Mouse (Mus musculus) kidney, adult 9 months (tissue): Measurements from ENCODE around the gene Fmnl3.

Experiments used
- DNase-seq: peaks from one replicate; pipeline ENCODE4 v3.0.0; 2022

Gene Fmnl3

DNA sequence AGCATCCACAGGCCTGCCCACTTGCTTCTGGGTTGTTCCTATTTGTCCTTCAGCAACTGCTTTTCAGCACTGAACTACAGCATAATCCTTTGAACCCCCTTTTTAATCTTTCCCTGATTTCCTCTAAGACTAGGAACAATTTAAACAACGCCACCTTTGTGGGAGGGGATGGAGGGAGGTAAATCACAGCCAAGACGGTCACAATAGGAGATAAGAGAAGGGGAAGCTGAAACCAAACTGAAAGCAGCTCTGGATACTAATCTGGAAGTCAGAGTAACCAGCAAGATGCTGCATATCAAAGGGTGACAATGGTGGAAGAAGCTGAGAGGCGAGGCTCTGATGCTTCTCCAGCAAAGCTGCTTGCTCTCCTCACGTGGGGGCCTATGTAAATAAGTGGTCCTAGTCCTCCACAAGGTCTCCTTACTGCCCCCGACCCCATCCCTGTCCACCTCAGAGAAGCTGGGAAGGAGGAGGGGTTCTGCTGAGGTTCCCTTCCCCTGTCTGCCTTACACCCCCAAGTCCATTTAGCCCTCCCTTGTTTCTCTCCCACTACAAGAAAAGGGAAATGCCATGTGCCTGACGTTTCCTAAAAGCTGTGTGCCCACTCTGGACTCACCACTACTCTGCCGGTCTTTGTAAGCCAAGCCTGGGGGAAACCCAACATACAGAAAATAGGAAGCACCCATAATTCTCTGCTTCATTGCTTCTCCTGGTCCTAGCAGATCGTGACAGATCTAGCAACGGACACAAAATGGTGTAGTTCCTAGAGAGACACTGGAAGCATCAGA, 27.9 kb downstream of the Fmnl3 start:
- DNase-seq: no peak

DNA sequence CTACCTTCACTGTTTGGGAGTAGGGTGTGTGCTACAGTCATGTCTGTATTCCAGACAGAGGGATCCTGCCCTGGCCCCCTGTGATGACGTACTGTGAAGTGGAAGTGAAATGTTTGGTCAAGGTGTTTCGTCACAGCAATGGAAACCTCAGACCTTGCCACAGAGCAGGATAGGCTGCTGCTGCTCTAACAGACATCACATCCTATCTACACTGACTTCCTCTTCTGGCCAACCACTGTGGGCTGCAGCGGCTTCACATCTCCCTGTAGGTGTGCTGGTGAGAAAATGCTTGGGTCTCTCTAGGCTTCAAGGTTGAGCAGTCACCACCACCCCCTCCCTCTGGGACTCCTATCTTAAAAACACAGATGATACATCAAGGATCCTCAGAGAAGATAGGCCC, 29.2 kb downstream of the Fmnl3 start:
- no peak for DNase-seq

DNA sequence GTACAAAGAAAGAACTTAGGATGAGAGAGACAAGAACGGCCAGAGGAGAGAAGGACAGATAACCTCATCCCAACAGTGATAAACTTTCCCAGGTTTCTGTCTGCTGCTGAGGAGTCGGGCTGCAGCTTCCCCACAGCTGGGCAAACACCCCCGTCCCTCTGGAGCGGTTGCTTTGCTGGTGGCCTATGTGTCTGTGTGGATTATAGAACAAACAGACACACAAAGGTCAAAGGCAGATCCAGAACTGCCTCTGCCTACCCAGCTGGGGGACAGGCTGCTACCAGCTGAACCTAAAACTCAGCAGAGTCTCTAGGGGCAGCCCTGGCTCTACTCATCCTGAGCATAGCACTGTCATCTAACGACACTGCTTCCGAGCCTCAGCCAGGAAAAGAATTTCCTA, 30.6 kb downstream of the Fmnl3 start:
- no peak for DNase-seq

DNA sequence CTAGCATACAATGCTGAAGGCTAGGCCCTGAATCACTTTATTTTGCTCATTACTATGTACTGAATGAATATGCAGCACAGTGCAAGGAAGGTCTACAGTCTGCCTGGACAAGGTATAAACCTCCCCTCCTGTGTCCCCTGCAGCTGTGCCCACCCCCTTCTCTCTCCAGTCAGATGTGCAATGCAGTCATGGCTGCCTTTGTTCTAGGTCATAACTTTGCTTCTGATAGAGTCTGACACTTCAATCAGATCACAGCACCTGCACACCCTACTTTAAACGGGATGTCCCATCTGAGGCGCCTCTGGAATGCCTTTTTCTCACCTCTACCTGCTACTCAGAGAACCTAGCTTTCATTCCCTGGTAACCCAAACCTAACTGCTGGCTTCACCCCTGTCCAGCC, 31.4 kb downstream of the Fmnl3 start:
- no peak for DNase-seq

DNA sequence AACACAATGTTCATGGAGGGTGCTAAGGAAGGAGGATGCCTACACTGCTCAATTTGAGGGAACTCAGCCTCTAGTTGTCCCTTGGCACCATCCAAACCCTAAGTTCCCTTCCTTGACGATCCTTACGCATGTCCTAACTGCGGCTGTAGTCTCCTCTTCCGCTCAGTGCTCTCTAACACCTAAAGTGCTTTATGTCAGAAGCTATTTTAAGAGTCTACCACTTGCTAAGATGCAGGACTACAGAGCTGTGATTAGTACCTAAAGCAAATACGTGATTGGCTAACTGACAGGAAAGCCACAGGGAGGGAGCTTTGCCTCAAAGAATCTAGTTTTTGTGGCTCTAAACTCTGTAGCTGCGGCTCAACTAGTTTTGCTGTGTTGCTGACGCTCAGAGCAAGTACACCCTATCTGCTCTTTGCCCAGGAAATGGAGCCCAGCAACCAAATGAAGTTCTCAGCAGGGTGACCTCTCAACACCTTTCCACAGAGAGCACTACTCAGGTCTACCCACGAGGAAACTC, 34.4 kb downstream of the Fmnl3 start:
- no peak for DNase-seq

DNA sequence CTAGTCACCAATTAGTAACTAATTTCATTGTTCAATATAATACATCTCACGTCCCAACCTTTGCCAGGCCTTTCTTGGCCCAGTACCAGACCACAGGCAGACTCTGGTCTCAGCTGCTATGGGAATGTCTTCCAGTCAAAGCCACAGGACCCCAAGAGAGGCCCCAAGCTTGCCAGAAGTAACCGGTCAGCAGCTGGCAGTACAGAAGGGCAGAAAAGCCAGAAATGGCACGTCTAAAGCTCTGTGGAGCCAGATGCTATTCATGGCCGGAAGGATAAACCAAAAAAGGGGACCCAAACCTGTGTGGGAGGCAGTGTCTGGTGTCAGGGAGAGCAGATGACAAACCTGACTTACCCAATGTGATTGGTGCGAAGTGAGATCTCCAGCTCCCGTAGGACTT, 35.8 kb downstream of the Fmnl3 start:
- DNase-seq: no peak

DNA sequence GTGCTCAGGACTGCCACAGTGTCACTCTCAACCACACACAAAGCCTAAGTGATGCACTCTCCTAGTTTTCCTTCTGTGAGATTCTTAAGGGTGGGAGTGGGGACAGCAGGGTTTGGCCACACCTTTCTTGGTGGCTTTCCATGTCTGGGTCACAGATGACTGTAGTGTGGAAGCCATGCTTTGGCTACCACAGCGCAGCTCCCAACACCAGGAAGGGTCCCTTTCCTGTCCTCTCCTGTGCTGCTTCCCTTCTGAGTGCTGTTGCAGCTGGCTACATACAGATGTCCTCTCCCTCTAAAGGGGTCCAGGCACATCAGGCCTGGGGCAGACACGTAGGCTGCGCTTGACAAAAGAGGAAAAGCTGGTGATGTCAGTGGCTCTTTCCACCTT, 36.6 kb downstream of the Fmnl3 start:
- DNase-seq: peak; percentile 52

DNA sequence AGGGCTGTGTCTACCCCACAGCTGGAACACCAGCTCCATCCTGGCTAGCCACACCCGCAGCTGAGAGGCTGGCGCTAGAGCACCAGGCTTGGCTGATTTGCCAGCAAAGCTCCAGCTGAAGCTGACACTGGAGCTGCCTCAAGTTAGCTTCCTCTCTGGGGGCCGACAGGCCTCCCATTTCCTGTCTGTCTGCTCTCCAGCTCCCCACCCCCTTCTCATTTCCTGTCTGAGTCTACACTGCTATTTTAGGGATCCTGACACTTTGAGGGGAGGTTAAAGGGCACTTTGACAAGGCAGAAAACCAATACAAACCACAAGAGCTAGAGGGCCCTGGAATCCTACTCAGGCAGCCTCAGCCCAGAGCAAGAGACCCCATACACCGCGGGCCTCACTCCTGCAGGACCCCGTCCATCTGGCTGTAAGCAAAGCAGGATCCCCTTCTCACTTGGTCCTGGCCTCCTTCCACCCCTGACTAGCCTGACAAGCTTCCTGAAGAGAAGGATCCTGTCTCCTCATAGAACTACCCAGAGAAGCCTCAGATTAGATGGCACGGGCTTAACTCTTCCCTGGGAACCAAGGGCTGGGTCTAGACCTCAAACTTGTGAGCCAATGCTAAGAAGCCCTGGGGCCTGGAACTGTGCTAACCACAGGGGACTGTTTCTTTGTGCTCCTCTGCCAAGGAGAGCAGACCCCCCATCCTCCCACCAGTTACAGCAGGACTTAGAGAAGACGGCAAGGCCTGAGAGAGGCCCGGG, 37.2 kb downstream of the Fmnl3 start:
- DNase-seq: peak; percentile 89

DNA sequence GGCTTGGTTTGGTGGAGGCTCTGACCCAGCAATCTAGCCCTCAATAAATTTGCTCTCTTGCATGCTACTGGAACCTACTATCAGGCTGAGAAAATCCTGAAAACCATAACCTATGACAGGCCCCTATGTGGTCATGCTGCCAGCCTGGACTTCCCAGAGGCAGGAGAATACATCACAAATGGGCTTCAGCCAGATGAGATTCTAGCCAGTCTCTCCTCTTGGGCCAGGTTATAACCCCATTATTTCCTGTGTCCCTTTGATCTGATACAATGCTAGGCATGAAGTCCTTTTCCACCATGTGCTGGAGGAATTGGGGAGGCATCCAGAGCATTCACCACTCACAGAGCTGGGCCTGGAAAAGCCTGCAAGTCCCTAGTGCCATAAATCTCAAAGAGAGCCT, 38.2 kb downstream of the Fmnl3 start:
- no peak for DNase-seq

DNA sequence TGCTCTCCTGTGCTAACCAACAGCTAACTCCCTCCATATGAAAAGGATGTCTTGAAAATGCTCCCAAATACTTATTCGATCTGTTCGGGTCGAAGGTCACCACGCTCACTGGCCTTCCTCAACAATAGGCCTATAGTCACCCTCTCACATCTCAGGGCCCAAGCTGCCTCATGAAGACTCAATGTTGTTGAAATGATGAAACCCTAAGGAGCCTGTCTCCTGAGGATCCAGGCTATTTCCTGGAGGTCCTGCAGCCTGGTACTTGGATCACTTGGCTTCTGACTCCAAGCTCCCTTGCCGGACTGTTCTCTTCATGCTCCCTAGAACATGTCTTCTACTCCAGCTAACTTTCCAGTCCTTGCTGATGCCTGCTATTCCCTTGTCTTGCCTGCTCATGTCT, 38.9 kb downstream of the Fmnl3 start:
- DNase-seq: no peak

DNA sequence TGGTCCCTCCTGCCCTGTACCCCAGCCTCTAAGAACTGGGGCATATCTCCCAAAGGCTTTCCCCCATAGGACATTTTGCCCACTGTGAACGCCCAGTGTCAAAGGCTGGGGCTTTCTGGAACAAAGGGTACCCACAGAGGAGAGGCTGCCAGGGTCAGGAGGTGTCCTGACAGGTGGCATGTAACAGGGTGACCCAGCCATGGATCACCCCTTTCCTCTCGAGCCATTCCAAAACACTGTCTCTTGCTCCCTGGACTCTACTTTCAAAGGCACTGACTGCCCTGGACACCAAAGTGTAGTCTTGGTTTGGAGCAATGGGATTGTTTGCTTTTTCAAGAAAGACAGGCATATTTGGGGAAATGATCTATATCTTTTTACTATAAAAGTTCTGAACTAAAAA, 40.0 kb downstream of the Fmnl3 start:
- no peak for DNase-seq

DNA sequence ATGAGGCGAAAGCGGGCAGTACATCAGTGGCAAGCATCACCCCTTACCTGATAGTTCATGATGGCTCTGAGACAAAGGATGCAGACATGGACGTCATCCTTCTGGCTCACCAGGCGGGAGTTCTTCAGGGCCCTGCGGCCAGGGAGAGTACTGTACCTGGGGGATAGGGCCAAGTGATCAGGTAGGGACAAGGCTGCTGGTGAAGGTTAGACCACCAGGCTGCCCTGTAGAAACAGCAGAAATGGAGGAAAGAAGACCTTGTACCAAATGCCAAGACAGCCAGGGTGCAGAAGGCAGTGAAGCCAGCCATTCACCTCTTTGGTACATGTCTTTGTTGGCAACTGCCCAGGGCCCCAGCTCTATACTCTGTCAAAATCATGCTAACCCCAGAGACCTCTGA, 42.3 kb downstream of the Fmnl3 start:
- DNase-seq: no peak

DNA sequence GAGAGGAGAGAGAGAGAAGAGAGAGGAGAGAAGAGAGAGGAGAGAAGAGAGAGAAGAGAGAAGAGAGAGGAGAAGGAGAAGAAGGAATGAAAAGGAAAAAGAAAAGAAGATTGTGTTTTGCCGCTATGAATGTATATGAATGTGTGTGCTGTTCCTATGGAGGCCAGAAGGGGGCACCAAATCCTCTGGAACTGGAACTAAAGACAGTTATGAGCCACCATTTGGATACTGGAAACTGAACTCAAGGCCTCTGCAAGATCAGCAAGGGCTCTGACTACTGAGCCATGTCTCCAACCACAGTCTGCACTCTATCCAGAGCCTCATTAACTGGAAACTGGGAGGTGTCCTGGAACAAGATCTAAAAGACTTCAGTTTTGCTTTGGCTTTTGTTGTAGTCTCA, 43.3 kb downstream of the Fmnl3 start:
- DNase-seq: peak; percentile 57

DNA sequence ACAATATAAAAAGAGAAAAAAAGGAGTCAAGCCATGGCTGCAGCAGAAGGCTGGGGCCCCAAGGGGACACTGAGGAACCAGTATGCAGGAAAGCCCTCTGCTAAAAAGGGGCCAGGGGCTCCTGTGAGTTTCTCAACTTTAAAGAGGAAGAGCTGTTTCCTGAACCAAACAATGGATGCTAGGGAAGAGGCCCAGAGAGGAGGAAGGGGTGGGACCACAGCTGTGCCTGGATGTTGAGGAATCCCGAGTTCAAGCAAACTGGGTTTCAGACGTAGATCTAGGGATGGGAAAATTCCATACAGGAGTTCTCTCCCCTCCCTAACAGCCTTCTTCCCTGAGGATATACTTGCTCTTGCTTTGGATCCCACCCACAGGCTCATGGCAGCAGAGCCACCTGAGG, 43.9 kb downstream of the Fmnl3 start:
- DNase-seq: peak; percentile 54

DNA sequence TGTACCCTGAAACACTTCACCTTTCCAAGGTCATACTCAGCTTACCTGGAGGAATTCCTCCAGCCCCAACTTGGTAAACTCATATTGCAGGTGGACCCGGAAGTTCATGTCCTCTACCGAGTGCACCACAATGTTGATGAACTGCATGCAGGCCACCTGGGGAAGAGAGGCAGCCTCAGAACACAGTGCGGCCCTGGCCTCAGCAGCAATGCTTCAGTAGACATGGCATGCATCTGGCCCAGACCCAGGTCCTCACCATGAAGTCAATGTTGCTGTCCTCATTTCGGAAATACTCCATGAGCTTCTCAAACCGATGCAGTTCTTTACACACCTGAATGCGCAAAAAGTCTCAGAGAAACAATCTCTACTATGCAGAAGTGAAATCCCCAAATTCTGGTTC, 44.7 kb downstream of the Fmnl3 start:
- no peak for DNase-seq

DNA sequence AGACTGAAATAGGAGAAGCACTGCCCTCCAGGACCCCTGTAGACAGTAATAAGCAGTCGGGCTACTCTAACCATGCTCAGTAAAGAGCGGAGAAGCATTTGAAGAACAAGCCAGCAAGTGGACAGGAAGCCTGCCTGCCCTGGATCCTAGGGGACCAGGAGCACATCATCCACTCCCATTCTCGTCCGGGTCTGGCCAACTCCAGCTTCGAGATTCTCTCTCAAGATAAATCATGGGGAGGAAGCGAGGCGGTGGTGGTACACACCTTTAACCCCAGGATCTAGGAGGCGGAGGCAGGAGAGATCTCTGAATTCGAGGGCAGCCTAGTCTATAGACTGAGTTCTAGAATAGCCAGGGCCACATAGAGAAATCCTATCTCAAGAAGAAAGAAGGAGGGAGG, 46.1 kb downstream of the Fmnl3 start:
- DNase-seq: no peak

DNA sequence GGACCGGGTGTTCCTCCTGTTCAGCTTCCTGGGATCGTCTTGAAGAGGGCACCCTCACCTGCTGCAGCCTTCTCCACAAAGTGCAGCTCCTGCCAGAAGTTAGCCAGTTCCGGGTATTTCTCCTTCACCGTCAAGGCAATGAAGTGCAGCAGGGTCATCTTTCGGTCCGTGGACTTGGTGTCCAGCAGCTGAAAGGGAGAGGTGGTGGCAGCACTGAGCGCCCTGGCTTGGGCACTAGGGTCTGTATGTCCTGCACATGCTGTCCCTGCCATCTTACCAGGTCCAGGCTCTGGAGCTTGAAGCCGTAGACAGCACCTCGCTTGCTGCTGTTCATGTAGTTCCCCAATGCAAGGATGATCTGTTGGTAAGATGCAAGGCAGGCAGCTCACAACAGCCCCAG, 49.3 kb downstream of the Fmnl3 start:
- no peak for DNase-seq

DNA sequence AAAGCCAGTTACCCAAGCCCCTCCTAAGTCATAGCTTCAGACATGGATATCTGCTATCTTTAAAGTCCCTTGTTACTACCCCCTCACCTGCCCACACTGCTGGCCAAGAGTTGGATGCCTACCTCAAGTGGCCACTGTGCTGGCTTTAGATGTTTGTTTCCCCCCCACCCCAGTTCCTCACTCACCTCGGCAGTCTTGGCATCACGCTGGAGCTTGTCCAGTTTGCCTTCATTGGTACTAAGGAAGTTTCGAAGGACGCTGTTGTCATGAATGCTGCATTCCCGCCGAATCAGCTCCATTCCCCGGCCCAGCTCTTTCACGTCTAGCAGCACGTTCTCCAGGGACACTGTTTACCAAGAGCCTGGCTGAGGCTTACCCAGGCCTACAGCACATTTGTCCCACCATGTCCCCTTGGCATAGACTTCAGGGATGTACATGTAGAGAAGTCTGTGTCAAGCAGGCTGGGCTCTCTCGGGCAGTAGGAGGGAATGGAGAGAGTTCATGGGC, 50.1 kb downstream of the Fmnl3 start:
- no peak for DNase-seq

DNA sequence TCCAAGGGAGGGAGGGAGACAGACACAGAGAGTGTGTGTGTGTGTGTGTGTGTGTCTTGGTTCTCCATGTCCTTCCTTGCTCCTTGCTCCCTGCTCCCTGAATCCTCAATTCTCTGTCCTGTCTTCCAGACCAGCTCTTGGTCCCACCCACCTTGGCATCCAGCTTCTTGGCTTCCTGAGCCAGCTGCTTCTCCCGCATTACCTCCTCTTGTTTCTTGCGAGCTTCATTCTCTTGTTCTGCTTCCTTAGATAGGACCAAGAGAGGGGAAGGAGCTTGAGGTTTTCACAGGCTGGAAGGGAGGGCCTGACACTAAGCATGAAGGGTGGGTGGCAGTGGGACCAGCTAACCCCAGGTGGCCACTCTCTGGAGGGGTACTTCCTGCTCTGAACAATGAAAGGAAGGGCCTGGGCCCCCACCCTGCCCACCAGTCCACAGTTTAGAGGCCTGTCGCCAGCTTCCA, 50.8 kb downstream of the Fmnl3 start:
- peak; percentile 42 for DNase-seq

DNA sequence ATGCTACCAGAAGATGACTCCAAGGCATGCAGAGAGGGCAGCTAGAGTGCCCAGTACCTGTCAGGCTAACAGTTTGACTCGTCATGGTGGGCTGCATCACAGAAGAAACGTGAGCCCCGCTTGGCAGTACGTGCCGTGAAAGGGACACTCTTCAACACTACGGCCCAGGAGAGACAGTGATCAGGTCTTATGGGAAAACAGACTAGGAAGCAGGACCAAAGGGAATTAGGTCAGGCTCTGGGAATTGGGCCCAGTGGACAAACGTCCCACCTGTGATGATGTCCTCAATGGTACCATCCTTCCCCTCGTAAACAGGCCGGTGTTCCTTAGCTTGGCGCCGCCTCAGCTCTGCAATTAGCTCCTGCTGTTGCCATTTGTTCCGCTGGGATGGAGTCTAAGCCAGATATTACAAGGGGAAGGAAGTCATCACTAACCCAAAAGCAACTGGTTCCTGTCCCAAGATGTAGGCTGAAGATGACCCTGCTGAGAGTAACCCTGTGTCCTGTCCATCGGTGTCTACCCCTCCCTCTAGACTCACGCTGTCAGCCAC, 51.3 kb downstream of the Fmnl3 start:
- no peak for DNase-seq

DNA sequence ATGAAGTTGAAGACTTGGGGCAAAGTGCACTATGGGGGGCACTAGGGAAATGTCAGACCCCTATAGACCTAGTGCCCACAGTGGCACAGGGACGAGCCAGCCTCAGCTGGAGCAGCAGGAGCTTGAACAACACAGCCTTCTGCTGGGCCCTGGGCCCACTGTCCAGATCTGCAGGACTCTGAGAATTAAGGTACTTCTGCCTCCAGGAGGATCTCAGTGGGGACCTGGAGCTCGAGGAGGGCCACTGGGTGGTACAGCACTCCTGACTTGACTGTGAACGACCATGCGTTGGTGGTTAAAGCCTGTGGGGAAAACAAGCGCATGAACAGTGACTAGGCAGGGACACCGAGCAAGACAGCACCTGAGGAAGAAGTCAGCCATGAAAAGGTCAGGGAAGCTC, 52.2 kb downstream of the Fmnl3 start:
- no peak for DNase-seq

DNA sequence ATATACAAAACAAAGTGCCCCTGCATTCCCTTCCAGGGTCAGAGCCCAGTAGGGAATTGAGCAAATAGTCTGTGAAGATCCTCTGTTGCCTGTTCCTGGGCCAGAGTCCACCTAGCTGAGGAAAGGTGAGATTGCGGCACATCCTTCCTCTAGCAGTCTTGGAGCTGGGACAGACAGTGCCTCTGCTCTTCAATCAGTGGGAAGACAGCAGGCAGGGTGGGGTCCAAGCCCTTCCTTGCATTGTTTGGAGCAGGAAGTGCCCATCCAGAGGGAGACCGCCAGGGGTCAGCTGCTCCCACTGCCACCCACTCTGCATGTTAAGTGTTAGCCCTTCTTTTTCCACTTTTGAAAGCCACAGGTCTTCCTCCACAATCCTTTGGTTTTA, 53.0 kb downstream of the Fmnl3 start:
- DNase-seq: peak; percentile 70

DNA sequence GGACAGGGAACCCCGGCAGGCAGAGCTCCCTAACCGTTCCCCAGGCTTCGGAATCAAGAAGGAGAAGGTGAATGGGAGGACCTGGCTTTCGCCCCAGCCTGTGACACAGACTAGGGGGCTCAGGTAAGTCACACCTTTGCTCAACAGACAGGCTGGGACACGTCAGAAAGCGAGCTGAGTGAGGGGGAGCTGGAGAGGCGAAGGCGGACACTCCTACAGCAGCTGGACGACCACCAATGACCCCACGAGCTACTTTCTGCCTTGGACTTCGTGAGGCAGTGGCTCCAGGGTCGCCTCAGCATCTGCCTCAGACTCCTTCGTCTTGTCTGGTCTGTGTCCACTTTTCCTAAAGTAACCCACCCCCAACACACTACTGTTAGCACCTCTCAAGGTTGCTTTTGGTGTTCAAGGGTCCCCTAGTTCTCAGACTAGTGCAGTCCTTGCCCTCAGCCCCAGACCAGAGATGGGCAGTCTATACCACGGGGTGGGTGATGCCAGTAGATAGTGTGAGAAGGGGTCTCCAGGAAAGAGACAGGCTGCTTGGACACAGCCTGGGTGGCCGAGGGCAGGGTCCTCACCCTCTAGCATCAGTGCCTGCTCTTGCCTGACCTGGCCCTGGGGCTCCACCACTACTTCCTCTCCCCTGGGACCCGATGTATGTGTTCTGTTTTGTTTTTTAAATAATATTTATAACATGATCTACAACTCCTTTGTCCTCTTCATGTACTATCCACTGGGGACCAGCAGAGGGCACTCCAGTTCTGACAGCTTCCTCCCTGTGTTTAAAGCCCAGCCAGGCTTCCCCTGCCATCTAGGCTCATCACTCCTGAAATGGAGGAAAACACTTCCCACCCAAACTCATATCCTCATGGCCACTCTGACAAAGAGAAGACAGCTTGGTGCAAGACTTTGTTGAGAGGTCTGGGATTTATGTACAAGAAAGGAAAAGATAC, 53.7 kb downstream of the Fmnl3 start:
- peak; percentile 82 for DNase-seq
